Mouse (Mus musculus): Measurements from ENCODE around the gene Phrf1. TPM values are rescaled to one million over a fixed set of nuclear protein-coding genes. Genes with fewer than 3 reads are reported as not detected.

Gene Phrf1
- 26.6 TPM for polyA plus RNA-seq (2014; fragmentation: Illumina TruSeq; extraction: RNeasy Lipid Tissue Mini Kit (QIAGEN cat#74804); ENCODE audit: insufficient read depth, low read depth, low replicate concordance)

GRCm38 (mm10) chr7:141228279-141229067, at the start of gene Phrf1:
Gene Phrf1, plus strand, starts transcription at chr7:141228784.

DNA sequence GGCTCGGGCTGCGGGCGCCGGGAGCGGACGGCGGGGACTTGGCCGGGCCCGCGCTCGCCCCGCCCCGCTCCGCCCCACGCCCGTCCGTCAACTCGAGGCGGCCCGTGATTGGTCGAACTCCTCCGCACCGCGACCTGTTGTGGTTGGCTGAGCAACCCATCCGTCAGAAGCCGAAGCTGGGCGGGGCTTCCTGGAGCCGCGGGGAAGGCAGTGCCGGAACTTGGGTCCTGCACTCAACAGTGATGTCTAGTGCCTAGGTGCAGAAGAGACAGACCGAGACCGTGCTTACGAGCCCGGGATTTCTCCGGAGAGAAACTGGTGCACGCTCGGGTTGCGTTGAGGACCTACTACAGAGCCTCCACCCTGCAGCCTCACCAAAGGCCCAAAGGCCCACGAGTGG, 34.6 kb upstream of the Phrf1 start, which contains the start of the genes Hras and Lrrc56:
Hras (minus strand) TSS at position 58 of the 400 bp plus-strand sequence.
Lrrc56 (plus strand) TSS at position 210 of the 400 bp plus-strand sequence.

GRCm38 (mm10) chr7:141213605-141214235, 14.9 kb upstream of the Phrf1 start, which contains the start of gene Lmntd2:
Gene Lmntd2, minus strand, starts transcription at chr7:141214080.

GRCm38 (mm10) chr7:141215101-141215879, 13.3 kb upstream of the Phrf1 start, which contains the start of gene Rassf7:
Gene Rassf7, plus strand, starts transcription at chr7:141215860.

DNA sequence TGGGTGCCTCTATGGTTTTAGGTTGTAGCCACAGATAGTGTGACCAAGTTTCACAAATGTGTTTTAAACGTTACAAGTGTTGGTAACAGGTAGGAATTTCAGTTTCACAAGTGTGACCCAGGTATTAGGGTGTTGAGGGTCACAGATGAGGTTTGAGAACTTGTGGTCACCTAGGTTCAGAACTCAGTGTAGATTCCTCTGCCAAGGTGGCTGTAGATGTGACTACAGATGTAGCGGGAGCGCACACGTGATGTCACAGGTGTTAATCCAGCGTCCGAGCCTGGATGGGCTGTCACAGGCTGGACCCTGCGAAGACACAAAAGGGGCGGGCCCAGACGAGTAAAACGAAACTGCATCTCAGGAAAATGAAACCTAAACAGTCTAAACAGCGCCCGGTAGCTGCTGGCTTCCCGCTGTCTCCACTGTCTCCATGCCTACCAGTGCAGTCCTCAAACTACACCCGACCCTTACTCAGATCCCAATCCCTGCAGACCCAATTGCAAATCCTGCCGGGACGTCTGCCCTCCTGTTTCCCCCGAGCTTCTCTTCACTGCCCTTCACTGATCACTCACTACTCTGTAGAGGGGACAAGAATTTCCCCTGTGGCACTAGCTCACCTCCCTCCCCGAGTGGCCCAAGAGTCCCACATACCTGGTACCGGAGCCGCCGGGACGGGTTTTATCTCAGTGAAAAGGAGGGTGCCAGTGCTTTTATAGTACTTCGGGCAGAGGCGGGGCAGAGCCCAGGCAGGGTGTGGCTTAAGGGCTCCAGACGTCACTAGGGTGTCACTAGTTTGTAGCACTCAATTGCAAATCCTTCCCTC, 37.4 kb downstream of the Phrf1 start, which contains the start of gene Irf7:
Irf7 (minus strand) TSS at position 743 of the 823 bp plus-strand sequence.

DNA sequence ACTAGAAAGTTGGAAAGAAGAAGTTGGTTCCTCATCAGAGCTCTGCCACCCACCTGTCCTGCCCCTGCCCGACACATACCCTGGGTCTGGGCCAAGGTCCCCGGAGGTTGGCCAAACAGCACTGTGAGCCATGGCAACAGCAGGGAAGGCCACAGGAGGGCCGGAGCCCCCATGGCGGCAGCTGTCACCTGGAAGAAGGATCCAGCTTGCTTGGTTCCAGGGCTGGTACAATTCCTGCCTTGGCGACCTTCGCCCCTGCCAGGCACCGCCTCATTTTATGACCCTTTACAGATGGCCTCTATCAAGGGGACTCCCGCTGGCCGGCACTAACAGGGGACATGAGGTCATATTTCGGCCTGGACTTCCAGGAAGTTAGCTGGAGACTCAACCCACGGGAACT, 48.0 kb downstream of the Phrf1 start, which contains the start of gene Cdhr5:
Cdhr5 (minus strand) TSS at position 241 of the 400 bp plus-strand sequence.

GRCm38 (mm10) chr7:141278766-141279590, 50.4 kb downstream of the Phrf1 start, which contains the start of gene Sct:
Gene Sct, minus strand, starts transcription at chr7:141279133.

DNA sequence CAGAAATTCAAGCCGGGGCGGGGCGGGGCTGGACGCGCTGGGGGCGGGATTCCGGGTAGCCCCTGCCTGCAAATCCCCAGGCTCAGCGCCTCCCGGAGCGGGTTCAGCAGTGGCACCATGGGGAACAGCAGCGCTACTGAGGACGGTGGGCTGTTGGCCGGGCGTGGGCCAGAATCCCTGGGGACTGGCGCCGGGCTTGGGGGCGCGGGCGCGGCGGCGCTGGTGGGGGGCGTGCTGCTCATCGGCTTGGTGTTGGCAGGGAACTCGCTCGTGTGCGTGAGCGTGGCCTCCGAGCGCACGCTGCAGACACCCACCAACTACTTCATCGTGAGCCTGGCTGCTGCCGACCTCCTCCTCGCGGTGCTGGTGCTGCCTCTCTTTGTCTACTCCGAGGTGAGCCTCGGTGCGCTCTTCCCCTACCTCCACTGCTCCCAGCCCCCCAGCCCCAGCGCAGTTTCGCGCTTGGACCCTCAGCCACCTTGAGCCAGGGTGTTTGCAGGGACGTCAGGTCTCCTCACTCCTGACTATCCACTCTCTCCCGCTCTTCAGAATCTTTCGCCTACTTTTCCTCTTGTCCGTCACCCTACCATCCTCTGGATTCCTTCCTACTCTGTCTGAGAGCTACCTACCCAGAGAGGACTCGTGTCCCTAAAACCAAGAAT, 63.5 kb downstream of the Phrf1 start, which contains the start of gene Drd4:
Drd4 (plus strand) TSS at position 86 of the 662 bp plus-strand sequence.

Other genes starting within 250 kb of the Phrf1 start
- gene Ifitm3, start 218.0 kb upstream of the Phrf1 start, polyA plus RNA-seq (2014; fragmentation: Illumina TruSeq; extraction: RNeasy Lipid Tissue Mini Kit (QIAGEN cat#74804); ENCODE audit: insufficient read depth, low read depth, low replicate concordance): 811 TPM
- 21.7 TPM for gene Ifitm6, start 210.9 kb upstream of the Phrf1 start, polyA plus RNA-seq (2014; fragmentation: Illumina TruSeq; extraction: RNeasy Lipid Tissue Mini Kit (QIAGEN cat#74804); ENCODE audit: insufficient read depth, low read depth, low replicate concordance)
- gene Gm17387, start 199.7 kb upstream of the Phrf1 start, polyA plus RNA-seq (2014; fragmentation: Illumina TruSeq; extraction: RNeasy Lipid Tissue Mini Kit (QIAGEN cat#74804); ENCODE audit: insufficient read depth, low read depth, low replicate concordance): not detected
- gene B4galnt4, start 167.7 kb upstream of the Phrf1 start, polyA plus RNA-seq (2014; fragmentation: Illumina TruSeq; extraction: RNeasy Lipid Tissue Mini Kit (QIAGEN cat#74804); ENCODE audit: insufficient read depth, low read depth, low replicate concordance): not detected
- 12.5 TPM for gene Pkp3, start 150.6 kb upstream of the Phrf1 start, polyA plus RNA-seq (2014; fragmentation: Illumina TruSeq; extraction: RNeasy Lipid Tissue Mini Kit (QIAGEN cat#74804); ENCODE audit: insufficient read depth, low read depth, low replicate concordance)
- 23.1 TPM for gene Sigirr, start 128.2 kb upstream of the Phrf1 start, polyA plus RNA-seq (2014; fragmentation: Illumina TruSeq; extraction: RNeasy Lipid Tissue Mini Kit (QIAGEN cat#74804); ENCODE audit: insufficient read depth, low read depth, low replicate concordance)
- 1.0 TPM for gene Ano9, start 111.0 kb upstream of the Phrf1 start, polyA plus RNA-seq (2014; fragmentation: Illumina TruSeq; extraction: RNeasy Lipid Tissue Mini Kit (QIAGEN cat#74804); ENCODE audit: insufficient read depth, low read depth, low replicate concordance)
- gene Ptdss2, start 106.4 kb upstream of the Phrf1 start, polyA plus RNA-seq (2014; fragmentation: Illumina TruSeq; extraction: RNeasy Lipid Tissue Mini Kit (QIAGEN cat#74804); ENCODE audit: insufficient read depth, low read depth, low replicate concordance): 14.6 TPM
- gene Rnh1, start 55.9 kb upstream of the Phrf1 start, polyA plus RNA-seq (2014; fragmentation: Illumina TruSeq; extraction: RNeasy Lipid Tissue Mini Kit (QIAGEN cat#74804); ENCODE audit: insufficient read depth, low read depth, low replicate concordance): 139 TPM
- gene Hras, start 34.8 kb upstream of the Phrf1 start, polyA plus RNA-seq (2014; fragmentation: Illumina TruSeq; extraction: RNeasy Lipid Tissue Mini Kit (QIAGEN cat#74804); ENCODE audit: insufficient read depth, low read depth, low replicate concordance): 93.0 TPM
- 7.3 TPM for gene Lrrc56, start 34.6 kb upstream of the Phrf1 start, polyA plus RNA-seq (2014; fragmentation: Illumina TruSeq; extraction: RNeasy Lipid Tissue Mini Kit (QIAGEN cat#74804); ENCODE audit: insufficient read depth, low read depth, low replicate concordance)
- gene Lmntd2, start 14.7 kb upstream of the Phrf1 start, polyA plus RNA-seq (2014; fragmentation: Illumina TruSeq; extraction: RNeasy Lipid Tissue Mini Kit (QIAGEN cat#74804); ENCODE audit: insufficient read depth, low read depth, low replicate concordance): 1.0 TPM
- 55.1 TPM for gene Rassf7, start 12.9 kb upstream of the Phrf1 start, polyA plus RNA-seq (2014; fragmentation: Illumina TruSeq; extraction: RNeasy Lipid Tissue Mini Kit (QIAGEN cat#74804); ENCODE audit: insufficient read depth, low read depth, low replicate concordance)
- 21.8 TPM for gene Irf7, start 37.7 kb downstream of the Phrf1 start, polyA plus RNA-seq (2014; fragmentation: Illumina TruSeq; extraction: RNeasy Lipid Tissue Mini Kit (QIAGEN cat#74804); ENCODE audit: insufficient read depth, low read depth, low replicate concordance)
- 0.23 TPM for gene Cdhr5, start 48.0 kb downstream of the Phrf1 start, polyA plus RNA-seq (2014; fragmentation: Illumina TruSeq; extraction: RNeasy Lipid Tissue Mini Kit (QIAGEN cat#74804); ENCODE audit: insufficient read depth, low read depth, low replicate concordance)
- not detected for gene Sct, start 50.3 kb downstream of the Phrf1 start, polyA plus RNA-seq (2014; fragmentation: Illumina TruSeq; extraction: RNeasy Lipid Tissue Mini Kit (QIAGEN cat#74804); ENCODE audit: insufficient read depth, low read depth, low replicate concordance)
- gene Drd4, start 63.2 kb downstream of the Phrf1 start, polyA plus RNA-seq (2014; fragmentation: Illumina TruSeq; extraction: RNeasy Lipid Tissue Mini Kit (QIAGEN cat#74804); ENCODE audit: insufficient read depth, low read depth, low replicate concordance): not detected
- 20.4 TPM for gene Deaf1, start 98.9 kb downstream of the Phrf1 start, polyA plus RNA-seq (2014; fragmentation: Illumina TruSeq; extraction: RNeasy Lipid Tissue Mini Kit (QIAGEN cat#74804); ENCODE audit: insufficient read depth, low read depth, low replicate concordance)
- gene Tmem80, start 99.0 kb downstream of the Phrf1 start, polyA plus RNA-seq (2014; fragmentation: Illumina TruSeq; extraction: RNeasy Lipid Tissue Mini Kit (QIAGEN cat#74804); ENCODE audit: insufficient read depth, low read depth, low replicate concordance): 25.4 TPM
- gene Eps8l2, start 110.1 kb downstream of the Phrf1 start, polyA plus RNA-seq (2014; fragmentation: Illumina TruSeq; extraction: RNeasy Lipid Tissue Mini Kit (QIAGEN cat#74804); ENCODE audit: insufficient read depth, low read depth, low replicate concordance): 30.4 TPM
- gene Taldo1, start 163.4 kb downstream of the Phrf1 start, polyA plus RNA-seq (2014; fragmentation: Illumina TruSeq; extraction: RNeasy Lipid Tissue Mini Kit (QIAGEN cat#74804); ENCODE audit: insufficient read depth, low read depth, low replicate concordance): 203 TPM
- 24.6 TPM for gene Gatd1, start 185.4 kb downstream of the Phrf1 start, polyA plus RNA-seq (2014; fragmentation: Illumina TruSeq; extraction: RNeasy Lipid Tissue Mini Kit (QIAGEN cat#74804); ENCODE audit: insufficient read depth, low read depth, low replicate concordance)
- 0.50 TPM for gene Cend1, start 200.7 kb downstream of the Phrf1 start, polyA plus RNA-seq (2014; fragmentation: Illumina TruSeq; extraction: RNeasy Lipid Tissue Mini Kit (QIAGEN cat#74804); ENCODE audit: insufficient read depth, low read depth, low replicate concordance)
- gene Slc25a22, start 209.1 kb downstream of the Phrf1 start, polyA plus RNA-seq (2014; fragmentation: Illumina TruSeq; extraction: RNeasy Lipid Tissue Mini Kit (QIAGEN cat#74804); ENCODE audit: insufficient read depth, low read depth, low replicate concordance): 12.9 TPM
- gene Pidd1, start 215.2 kb downstream of the Phrf1 start, polyA plus RNA-seq (2014; fragmentation: Illumina TruSeq; extraction: RNeasy Lipid Tissue Mini Kit (QIAGEN cat#74804); ENCODE audit: insufficient read depth, low read depth, low replicate concordance): 0.81 TPM
- gene Rplp2, start 218.6 kb downstream of the Phrf1 start, polyA plus RNA-seq (2014; fragmentation: Illumina TruSeq; extraction: RNeasy Lipid Tissue Mini Kit (QIAGEN cat#74804); ENCODE audit: insufficient read depth, low read depth, low replicate concordance): 1,656 TPM
- 109 TPM for gene Pnpla2, start 226.4 kb downstream of the Phrf1 start, polyA plus RNA-seq (2014; fragmentation: Illumina TruSeq; extraction: RNeasy Lipid Tissue Mini Kit (QIAGEN cat#74804); ENCODE audit: insufficient read depth, low read depth, low replicate concordance)
- gene Cracr2b, start 232.3 kb downstream of the Phrf1 start, polyA plus RNA-seq (2014; fragmentation: Illumina TruSeq; extraction: RNeasy Lipid Tissue Mini Kit (QIAGEN cat#74804); ENCODE audit: insufficient read depth, low read depth, low replicate concordance): 126 TPM
- 213 TPM for gene Cd151, start 238.6 kb downstream of the Phrf1 start, polyA plus RNA-seq (2014; fragmentation: Illumina TruSeq; extraction: RNeasy Lipid Tissue Mini Kit (QIAGEN cat#74804); ENCODE audit: insufficient read depth, low read depth, low replicate concordance)
- gene Polr2l, start 246.3 kb downstream of the Phrf1 start, polyA plus RNA-seq (2014; fragmentation: Illumina TruSeq; extraction: RNeasy Lipid Tissue Mini Kit (QIAGEN cat#74804); ENCODE audit: insufficient read depth, low read depth, low replicate concordance): 44.0 TPM
- gene Tspan4, start 246.5 kb downstream of the Phrf1 start, polyA plus RNA-seq (2014; fragmentation: Illumina TruSeq; extraction: RNeasy Lipid Tissue Mini Kit (QIAGEN cat#74804); ENCODE audit: insufficient read depth, low read depth, low replicate concordance): 42.4 TPM

Data from lung, adult 10 weeks (tissue).